Mouse (Mus musculus) neutrophil, adult 5-6 weeks (primary cell): Measurements from ENCODE around the gene Pdcd5. TPM values are rescaled to one million over a fixed set of nuclear protein-coding genes. Genes with fewer than 3 reads are reported as not detected.

Source experiments
- ATAC-seq: fragments of 151-379, 151-347 bp; 2 replicates; pipeline ENCODE4 v1.8.0; 2017; ENCODE audit warnings: mild to moderate bottlenecking, moderate TSS enrichment; ENCODE audit not compliant: insufficient number of reproducible peaks, poor library complexity, low FRiP score, severe bottlenecking; ENCODE audit errors: extremely low read depth
- total RNA-seq: library from RNA; stranded (forward); fragments of 200-1000 nt; gene quantifications from 2 replicates; pipeline ENCODE4 v1.2.3, GENCODE M21; 2017

Gene Pdcd5
- 39.9 and 56.6 TPM in 2 replicates for total RNA-seq

- peak; percentile 80 for ATAC-seq
Measured at GRCm38 (mm10) chr7:35647101-35647698, at the start of gene Pdcd5. Gene Pdcd5 (minus strand): TSS chr7:35647521.

GRCm38 (mm10) chr7:35692641-35693040 is 45.3 kb upstream of the Pdcd5 start:
- ATAC-seq: no peak

- ATAC-seq: no peak
Measured at GRCm38 (mm10) chr7:35692117-35692516, 44.8 kb upstream of the Pdcd5 start.

GRCm38 (mm10) chr7:35688781-35689349 is 41.5 kb upstream of the Pdcd5 start:
- no peak for ATAC-seq

GRCm38 (mm10) chr7:35688276-35688675 is 41.0 kb upstream of the Pdcd5 start:
- ATAC-seq: no peak

GRCm38 (mm10) chr7:35687229-35687628 is 39.9 kb upstream of the Pdcd5 start:
- ATAC-seq: no peak

GRCm38 (mm10) chr7:35686756-35687155 is 39.4 kb upstream of the Pdcd5 start:
- ATAC-seq: no peak

GRCm38 (mm10) chr7:35686216-35686615 is 38.9 kb upstream of the Pdcd5 start:
- ATAC-seq: no peak

- no peak for ATAC-seq
Measured at GRCm38 (mm10) chr7:35683409-35684122, 36.2 kb upstream of the Pdcd5 start.

GRCm38 (mm10) chr7:35681559-35681958 is 34.2 kb upstream of the Pdcd5 start:
- ATAC-seq: no peak

GRCm38 (mm10) chr7:35678976-35679375 is 31.7 kb upstream of the Pdcd5 start:
- ATAC-seq: no peak

- no peak for ATAC-seq
Measured at GRCm38 (mm10) chr7:35668066-35669041, 21.0 kb upstream of the Pdcd5 start.

- ATAC-seq: no peak
Measured at GRCm38 (mm10) chr7:35663790-35664376, 16.6 kb upstream of the Pdcd5 start.

GRCm38 (mm10) chr7:35659173-35659572 is 11.9 kb upstream of the Pdcd5 start:
- peak; percentile 62; the same call in 1 of the 2 replicates for ATAC-seq

- ATAC-seq: no peak
Measured at GRCm38 (mm10) chr7:35657829-35658228, 10.5 kb upstream of the Pdcd5 start.

- no peak for ATAC-seq
Measured at GRCm38 (mm10) chr7:35651583-35652270, 4.4 kb upstream of the Pdcd5 start.

- ATAC-seq: no peak
Measured at GRCm38 (mm10) chr7:35650716-35651410, 3.5 kb upstream of the Pdcd5 start.

GRCm38 (mm10) chr7:35649071-35649470 is 1.8 kb upstream of the Pdcd5 start:
- ATAC-seq: peak; percentile 56
